Mouse (Mus musculus) liver, postnatal 0 days (tissue): Measurements from ENCODE around the gene March10. TPM values are rescaled to one million over a fixed set of nuclear protein-coding genes. Genes with fewer than 3 reads are reported as not detected.
A peak's percentile ranks its signal among the peaks of the same experiment; 100 is the strongest.

Experiments used
- ATAC-seq: fragments of 200-750 bp; cut with Nextera tagmentation; 2 replicates; pipeline ENCODE4 v1.8.0; 2017; ENCODE audit warnings: mild to moderate bottlenecking, moderate library complexity
- DNase-seq: peaks from one replicate; pipeline ENCODE4 v3.0.0-alpha.2; 2016
- H3K27ac ChIP-seq: fragments of 300-500 bp; sonication (generic); 2 replicates; pipeline ENCODE4 v1.5.1; 2014; ENCODE audit warnings: antibody characterized with exemption, moderate library complexity, mild to moderate bottlenecking, low read depth
- H3K27me3 ChIP-seq: fragments of 300-500 bp; sonication (generic); 2 replicates; pipeline ENCODE4 v1.6.1; 2014; ENCODE audit warnings: low read length, control low read depth, mixed read lengths; ENCODE audit not compliant: insufficient read depth
- H3K36me3 ChIP-seq: fragments of 300-500 bp; sonication (generic); replicated peaks from 2 replicates; pipeline ENCODE4 v1.6.1; 2014; ENCODE audit warnings: mild to moderate bottlenecking, control low read depth, low read length, moderate library complexity, mixed read lengths; ENCODE audit not compliant: insufficient read depth
- H3K4me1 ChIP-seq: fragments of 300-500 bp; sonication (generic); 2 replicates; pipeline ENCODE4 v1.6.1; 2014; ENCODE audit warnings: antibody characterized with exemption, mild to moderate bottlenecking, control low read depth; ENCODE audit not compliant: insufficient read depth
- H3K4me2 ChIP-seq: fragments of 300-500 bp; sonication (generic); 2 replicates; pipeline ENCODE4 v1.6.1; 2014; ENCODE audit warnings: low read depth, mild to moderate bottlenecking, low read length, moderate library complexity, mixed read lengths
- H3K4me3 ChIP-seq: fragments of 300-500 bp; sonication (generic); 2 replicates; pipeline ENCODE4 v1.5.1; 2014; ENCODE audit warnings: low read depth, low read length
- H3K9ac ChIP-seq: fragments of 300-500 bp; sonication (generic); replicated peaks from 2 replicates; pipeline ENCODE4 v1.6.1; 2014; ENCODE audit warnings: mild to moderate bottlenecking, moderate library complexity
- H3K9me3 ChIP-seq: fragments of 300-500 bp; sonication (generic); 2 replicates; pipeline ENCODE4 v1.6.1; 2016; ENCODE audit warnings: mild to moderate bottlenecking, control low read depth, low read length, mixed read lengths
- CTCF ChIP-seq: sonication (generic); IDR thresholded peaks from 2 replicates; pipeline ENCODE4 v1.5.1; 2016; ENCODE audit warnings: antibody characterized with exemption, low read depth
- EP300 ChIP-seq: IDR thresholded peaks from 2 replicates; pipeline ENCODE4 v1.6.1; 2016; ENCODE audit warnings: antibody characterized with exemption, low read depth, mild to moderate bottlenecking
- WGBS: fragments of 180-500 bp; shearing (Covaris S2); extraction: QIAGEN DNeasy Blood & Tissue Kit; methylation state at CpG from one replicate; pipeline ENCODE4 v1.1.7; 2014; ENCODE audit not compliant: insufficient replicate concordance; 5-methylcytosine and 5-hydroxymethylcytosine counted together
- polyA plus RNA-seq: library from polyadenylated mRNA; unstranded; fragments of >200 nt; fragmentation: Nextera tagmentation; extraction: Ambion mirVana; gene quantifications from 2 replicates; pipeline ENCODE4 v1.2.1, GENCODE M21; 2015

March10 gene
- polyA plus RNA-seq, 1 experiment from 2014 or later: not detected

DNA sequence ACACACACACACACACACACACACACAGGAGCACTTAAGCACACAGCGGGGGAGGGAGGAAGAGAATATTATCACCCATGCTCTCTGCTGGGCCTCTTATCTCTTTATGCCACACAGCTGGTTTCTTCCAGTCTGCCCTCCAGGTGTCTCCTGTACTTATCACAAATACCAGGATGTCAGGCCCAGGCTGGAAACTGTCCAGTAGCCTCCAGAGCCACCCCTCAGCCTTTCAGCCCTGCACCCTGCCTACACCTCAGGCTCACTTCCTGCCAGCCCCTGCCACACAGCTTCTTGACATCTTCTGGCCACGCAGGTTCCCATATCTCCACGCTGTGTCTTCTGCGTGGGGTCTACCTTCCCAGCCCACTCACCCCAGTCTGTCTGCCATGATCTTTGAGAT is 90.5 kb downstream of the March10 start:
- H3K4me3 ChIP-seq: no peak overlapping the region
- TF ChIP-seq EP300: peak; percentile 97
- TF ChIP-seq CTCF: no peak; the same call in 1 of the 2 replicates

GRCm38 (mm10) chr11:105365611-105366010 is 90.9 kb downstream of the March10 start:
- no peak for TF ChIP-seq CTCF
- TF ChIP-seq EP300: no peak
- Histone ChIP-seq H3K4me2 (peak overlapping the region; percentile 52), H3K4me3 (no peak overlapping the region), H3K27me3 (peaks cover 9% of the 10 kb centered on the region; the same call in 1 of the 2 replicates), H3K36me3 (no peaks in the 10 kb centered on the region), H3K27ac (peak overlapping the region; percentile 66), H3K9me3 (no peaks in the 10 kb centered on the region), H3K9ac (no peak overlapping the region; the same call in 1 of the 2 replicates), H3K4me1 (peaks cover 52% of the 10 kb centered on the region)
- WGBS: 49% methylated on average over 3 of the region's 3 CpGs
- ATAC-seq: peak; percentile 11; the same call in 1 of the 2 replicates
- no peak for DNase-seq

More for the DNA sequence above, 90.5 kb downstream of the March10 start:
- H3K36me3 ChIP-seq: no peaks in the 10 kb centered on the region
- peaks cover 9% of the 10 kb centered on the region; the same call in 1 of the 2 replicates for H3K27me3 ChIP-seq
- peak overlapping the region; percentile 44; the same call in 1 of the 2 replicates for H3K9ac ChIP-seq
- H3K4me2 ChIP-seq: peak overlapping the region; percentile 52
- H3K27ac ChIP-seq: peak overlapping the region; percentile 80
- H3K9me3 ChIP-seq: no peaks in the 10 kb centered on the region
- WGBS: 51% methylated on average over 3 of the region's 4 CpGs
- ATAC-seq (peak; percentile 97), DNase-seq (peak; percentile 74)
- peaks cover 52% of the 10 kb centered on the region for H3K4me1 ChIP-seq

DNA sequence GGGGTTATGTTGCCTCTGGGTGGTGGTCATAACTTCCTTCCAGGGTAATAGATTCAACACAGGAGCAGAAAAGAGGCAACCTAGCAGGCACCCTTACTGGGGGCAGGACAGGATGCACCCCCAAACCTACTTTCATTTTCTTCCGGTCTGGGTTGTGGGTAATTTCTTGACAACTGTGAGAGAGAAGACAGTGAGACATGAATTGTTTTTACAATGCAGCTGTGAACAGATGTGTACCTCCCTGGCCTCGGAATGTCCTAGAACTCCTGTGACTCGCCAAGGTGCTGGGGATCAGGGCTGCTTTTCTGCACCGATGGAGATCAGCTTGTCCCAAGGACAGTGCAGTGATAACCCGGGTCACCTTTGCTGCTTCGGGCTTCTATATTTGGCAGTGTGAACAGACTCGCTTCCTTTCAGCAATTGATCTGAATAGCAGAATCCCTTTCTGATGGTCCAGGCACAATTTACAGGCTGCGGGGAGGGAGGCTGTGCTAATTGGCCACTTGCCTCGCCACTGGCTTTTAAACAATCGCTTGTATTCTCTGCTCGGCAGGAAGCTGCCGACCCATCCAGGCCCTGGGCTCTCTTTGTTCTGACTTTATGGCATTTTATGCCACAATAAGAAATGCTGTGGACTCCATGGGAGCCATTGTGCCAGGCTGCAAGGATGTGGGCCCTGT is 92.0 kb downstream of the March10 start:
- 0 out of 2 replicates have a peak overlapping the region, but pooled peaks have one; percentile 11 for H3K27ac ChIP-seq
- H3K9me3 ChIP-seq: no peaks in the 10 kb centered on the region
- no peak overlapping the region for H3K9ac ChIP-seq
- H3K4me2 ChIP-seq: peak overlapping the region; percentile 54
- DNase-seq: peak; percentile 18
- 18% methylated on average over 12 of the region's 12 CpGs for WGBS
- H3K36me3 ChIP-seq: no peaks in the 10 kb centered on the region
- no peak for ATAC-seq
- H3K4me1 ChIP-seq: peaks cover 52% of the 10 kb centered on the region
- peak overlapping the region; percentile 9; the same call in 1 of the 2 replicates for H3K4me3 ChIP-seq
- H3K27me3 ChIP-seq: peaks cover 9% of the 10 kb centered on the region; the same call in 1 of the 2 replicates
- TF ChIP-seq EP300: no peak
- TF ChIP-seq CTCF: no peak

DNA sequence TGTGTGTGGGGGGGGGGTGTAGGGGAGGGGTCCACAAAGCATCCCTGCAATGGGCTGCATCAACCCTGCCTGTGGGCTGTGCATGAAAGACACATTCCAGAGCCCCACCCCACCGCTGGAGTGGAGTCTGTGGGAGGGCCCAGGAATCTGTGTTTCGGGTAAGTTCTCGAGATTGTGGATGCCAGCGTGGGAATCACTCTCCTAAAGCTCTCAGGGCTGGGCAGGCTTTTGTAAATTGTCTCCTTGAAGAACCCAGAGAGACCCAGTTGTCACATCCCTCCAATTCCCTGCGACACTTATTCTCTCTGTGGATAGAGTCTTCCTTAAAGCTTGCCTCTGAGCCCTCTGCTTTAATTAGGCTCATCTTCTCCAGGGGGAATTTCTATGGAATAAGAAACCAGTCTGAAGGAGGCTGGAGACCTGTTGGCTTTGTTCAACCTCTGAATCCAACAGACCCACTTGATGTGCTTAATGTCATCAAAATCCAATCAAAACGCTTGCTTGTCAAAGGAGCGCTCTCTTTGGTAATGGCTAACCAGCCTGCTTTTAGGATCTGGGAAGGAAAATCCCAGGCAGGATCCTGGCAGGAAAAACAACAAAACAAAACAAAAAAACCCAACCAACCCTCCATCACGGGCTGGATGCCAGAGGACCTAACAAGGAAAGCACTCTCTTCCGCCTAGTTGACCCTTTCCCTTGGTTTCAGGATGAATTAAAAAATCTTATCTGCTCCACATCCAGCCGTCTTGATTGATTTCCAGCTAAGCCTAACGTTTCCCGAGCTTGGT is 92.7 kb downstream of the March10 start:
- Histone ChIP-seq H3K27ac (no peak overlapping the region), H3K9me3 (no peaks in the 10 kb centered on the region), H3K9ac (no peak overlapping the region), H3K4me1 (peaks cover 52% of the 10 kb centered on the region), H3K36me3 (no peaks in the 10 kb centered on the region), H3K4me2 (peak overlapping the region; percentile 89), H3K27me3 (peaks cover 9% of the 10 kb centered on the region; the same call in 1 of the 2 replicates), H3K4me3 (peak overlapping the region; percentile 9; the same call in 1 of the 2 replicates)
- TF ChIP-seq CTCF (no peak), EP300 (no peak)
- WGBS: 49% methylated on average over 12 of the region's 12 CpGs
- ATAC-seq (no peak), DNase-seq (no peak)

- ATAC-seq (peak; percentile 39), DNase-seq (peak; percentile 87)
- Histone ChIP-seq H3K9ac (no peak overlapping the region; the same call in 1 of the 2 replicates), H3K4me3 (peak overlapping the region; percentile 54), H3K27ac (no peak overlapping the region), H3K27me3 (peaks cover 9% of the 10 kb centered on the region; the same call in 1 of the 2 replicates), H3K4me1 (peaks cover 48% of the 10 kb centered on the region), H3K9me3 (no peaks in the 10 kb centered on the region), H3K36me3 (no peaks in the 10 kb centered on the region), H3K4me2 (peak overlapping the region; percentile 89)
- TF ChIP-seq CTCF (peak; percentile 89), EP300 (no peak)
- WGBS: 6% methylated on average over 40 of the region's 40 CpGs
Measured at GRCm38 (mm10) chr11:105362946-105363597, 93.5 kb downstream of the March10 start.
